In genomic region chr10:51556005-51556404, GRCm38 (mm10) we compare ENCODE assay signal across 18 mouse cellular contexts. TPM values are rescaled to one million over a fixed set of nuclear protein-coding genes. Genes with fewer than 3 reads are reported as not detected.
DNase-seq lines count a peak whose midpoint lies in the region.
"Had no signal": no experiment of that assay in that cellular context is flagged by ENCODE, and none has a peak within 500 bp of the region (broad histone marks: within the 10 kb centered on the region; RNA-seq: fewer than 3 reads in every experiment).

No protein-coding gene starts in this region.

- DNase-seq in cerebellum, postnatal 14 days = peak; percentile 54 to 60
- no peak for DNase-seq in cerebellum, postnatal 36 days
- peak; percentile 63 for DNase-seq in left cerebral cortex, postnatal 4 days
- no peak for DNase-seq in left cerebral cortex, adult 9 months (ENCODE audit: low spot score in 2 of 2)
- DNase-seq in lung, postnatal 10 days = peak; percentile 19
- no peak for DNase-seq in lung, postnatal 36 days
- DNase-seq: adrenal gland, postnatal 25 days; cerebellum, adult 11 months; cerebellum, adult 9-10 months; embryo, embryonic 11 days; gastrocnemius, adult 2 months; gastrocnemius, postnatal 25 days had no signal

- intact Hi-C loops in left cerebral cortex, postnatal 4 days (cut with DNase I) = loop anchor here (10.0 kb wide), 1 partner anchor 229 kb away; no protein-coding TSS in a partner anchor

RNA-seq across cellular contexts. Expression of gene Fam162b, which starts 34.3 kb away (rescaled TPM):
- under 1 TPM in 1 of 2 experiments, not detected in 1; 0.60 TPM for total RNA-seq in left cerebral cortex, postnatal 4 days (2021)
- total RNA-seq: adrenal gland, adult 18-20 months; adrenal gland, postnatal 25 days; CH12.LX; common myeloid progenitor, adult 5-6 weeks; gastrocnemius, adult 2 months; gastrocnemius, postnatal 25 days; granulocyte monocyte progenitor cell, adult 5-6 weeks; heart, adult 8-10 months; heart, postnatal 25 days had no signal

Comparison
In these comparisons a context has a peak if more than half of its experiments do, and no peak if none do; other contexts are left out.
1. DNase-seq: peak in cerebellum, postnatal 14 days (2 of 2), left cerebral cortex, postnatal 4 days (single experiment) and lung, postnatal 10 days (single experiment); none in cerebellum, postnatal 36 days (0 of 2), left cerebral cortex, adult 9 months (0 of 2) and lung, postnatal 36 days (single experiment).